Mouse (Mus musculus) cerebellum, adult (tissue): Measurements from ENCODE around the gene Arid3a.
A peak's percentile ranks its signal among the peaks of the same experiment; 100 is the strongest.

Experiments used
- ATAC-seq: cut with Nextera tagmentation; 2 replicates; pipeline ENCODE4 v1.9.2; 2017; ENCODE audit warnings: mild to moderate bottlenecking, moderate library complexity, mixed read lengths; ENCODE audit not compliant: insufficient number of reproducible peaks, low FRiP score, low TSS enrichment

Arid3a gene

GRCm38 (mm10) chr10:79925785-79926490, 905 bp upstream of the Arid3a start:
- ATAC-seq: no peak

GRCm38 (mm10) chr10:79927324-79928029, 634 bp downstream of the Arid3a start:
- ATAC-seq: no peak

- ATAC-seq: no peak
Observed at GRCm38 (mm10) chr10:79928030-79928694, 1.3 kb downstream of the Arid3a start.

GRCm38 (mm10) chr10:79928907-79929701, 2.3 kb downstream of the Arid3a start:
- ATAC-seq: no peak

GRCm38 (mm10) chr10:79929967-79930825, 3.4 kb downstream of the Arid3a start:
- ATAC-seq: no peak

- no peak for ATAC-seq
Observed at GRCm38 (mm10) chr10:79930826-79931186, 4.0 kb downstream of the Arid3a start.

- ATAC-seq: no peak
Observed at GRCm38 (mm10) chr10:79931797-79932196, 5.0 kb downstream of the Arid3a start.

- ATAC-seq: peak; percentile 10; the same call in 1 of the 2 replicates
Observed at GRCm38 (mm10) chr10:79932736-79933135, 5.9 kb downstream of the Arid3a start.

- no peak for ATAC-seq
Observed at GRCm38 (mm10) chr10:79933145-79933679, 6.4 kb downstream of the Arid3a start.

GRCm38 (mm10) chr10:79933861-79934260, 7.0 kb downstream of the Arid3a start:
- no peak for ATAC-seq

GRCm38 (mm10) chr10:79934272-79934721, 7.5 kb downstream of the Arid3a start:
- ATAC-seq: no peak

GRCm38 (mm10) chr10:79934794-79935569, 8.1 kb downstream of the Arid3a start:
- ATAC-seq: no peak

- ATAC-seq: no peak
Observed at GRCm38 (mm10) chr10:79936284-79936910, 9.6 kb downstream of the Arid3a start.

- peak; percentile 29; the same call in 1 of the 2 replicates for ATAC-seq
Observed at GRCm38 (mm10) chr10:79936911-79937441, 10.1 kb downstream of the Arid3a start.

- ATAC-seq: no peak
Observed at GRCm38 (mm10) chr10:79937775-79938526, 11.1 kb downstream of the Arid3a start.

GRCm38 (mm10) chr10:79940749-79941148, 13.9 kb downstream of the Arid3a start:
- ATAC-seq: no peak

GRCm38 (mm10) chr10:79942988-79943387, 16.1 kb downstream of the Arid3a start:
- no peak for ATAC-seq
